Mouse (Mus musculus): ENCODE results near the gene Tle6.

Tle6 gene

DNA sequence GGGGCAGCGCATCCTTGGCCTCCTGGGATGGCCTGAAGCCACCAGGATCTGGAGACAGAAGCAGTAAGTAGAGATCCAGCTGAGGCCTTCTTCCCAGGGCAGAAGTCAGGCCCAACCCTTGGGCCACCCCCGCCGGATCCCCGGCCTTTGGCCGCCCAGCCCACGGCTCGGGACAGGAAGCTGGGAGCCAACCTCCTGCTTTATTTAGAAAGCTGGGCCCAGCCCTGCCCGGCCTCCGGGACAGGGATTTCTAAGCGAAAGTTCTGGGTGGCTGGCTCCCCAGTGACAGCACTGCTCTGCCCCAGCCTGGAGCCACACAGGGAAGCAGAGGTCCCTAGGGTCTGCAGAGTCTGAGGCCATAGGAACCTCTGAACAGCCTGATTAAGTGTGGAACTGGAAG lies 59.1 kb downstream of the Tle6 start:
- DNase-seq (ENCODE audit: low spot score in 2 of 2): no peak

GRCm38 (mm10) chr10:81541363-81541762 lies 59.5 kb downstream of the Tle6 start:
- DNase-seq (ENCODE audit: low spot score in 2 of 2): no peak
